Mouse (Mus musculus): ENCODE measurements around the gene Stk25. TPM values are rescaled to one million over a fixed set of nuclear protein-coding genes. Genes with fewer than 3 reads are reported as not detected.
A peak's percentile ranks its signal among the peaks of the same experiment; 100 is the strongest.

The Stk25 gene
- total and polyA plus RNA-seq, 2 experiments, result 22.0 to 41.4 TPM

DNA sequence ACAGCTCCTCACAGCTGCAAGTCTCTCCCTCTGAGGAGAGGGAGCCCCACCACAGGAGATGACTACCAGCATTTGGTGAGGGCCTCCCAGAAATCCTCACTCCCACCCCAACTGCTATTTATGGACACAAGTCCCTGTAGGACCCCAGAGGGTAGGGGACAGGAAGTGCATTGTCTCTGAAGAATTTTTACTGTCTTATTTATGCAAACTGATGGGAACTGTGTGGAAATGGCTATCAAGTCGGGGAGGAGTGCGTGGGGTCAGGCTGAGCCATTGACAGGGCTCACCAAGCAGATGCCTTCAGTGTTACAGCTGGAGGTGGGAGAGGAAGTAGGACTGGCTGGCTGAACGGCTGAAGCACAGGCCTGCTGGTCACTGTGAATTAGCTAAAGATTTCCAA lies 38.9 kb upstream of the Stk25 start:
- Histone ChIP-seq H3K9ac (ENCODE audit: low read depth, low read length) (no peak overlapping the region), H3K27me3 (ENCODE audit: control insufficient read depth, insufficient read depth, low read length) (no peaks in the 10 kb centered on the region), H3K27ac (replicated peaks; ENCODE audit: insufficient read depth, low read depth, low read length) (0 out of 2 replicates have a peak overlapping the region, but pooled peaks have one; percentile 6), H3K4me3 (ENCODE audit: insufficient read depth, low read depth, low read length) (no peak overlapping the region), H3K36me3 (ENCODE audit: control insufficient read depth, insufficient read depth, low read length) (no peaks in the 10 kb centered on the region), H3K79me2 (ENCODE audit: control insufficient read depth, insufficient read depth, low read length) (no peaks in the 10 kb centered on the region), H3K4me1 (ENCODE audit: control insufficient read depth, insufficient read depth, low read length) (peaks cover 16% of the 10 kb centered on the region)
- WGBS, result 72% methylated on average over 3 of the region's 3 CpGs
- TF ChIP-seq POLR2A (IDR thresholded peaks at IDR 0.05; ENCODE audit: extremely low read depth, insufficient read depth, low read length) (no peak), CTCF (IDR thresholded peaks at IDR 0.05; ENCODE audit: low read depth, low read length) (no peak)
- DNase-seq (ENCODE audit: extremely low read depth, low read depth, low spot score), result no peak

DNA sequence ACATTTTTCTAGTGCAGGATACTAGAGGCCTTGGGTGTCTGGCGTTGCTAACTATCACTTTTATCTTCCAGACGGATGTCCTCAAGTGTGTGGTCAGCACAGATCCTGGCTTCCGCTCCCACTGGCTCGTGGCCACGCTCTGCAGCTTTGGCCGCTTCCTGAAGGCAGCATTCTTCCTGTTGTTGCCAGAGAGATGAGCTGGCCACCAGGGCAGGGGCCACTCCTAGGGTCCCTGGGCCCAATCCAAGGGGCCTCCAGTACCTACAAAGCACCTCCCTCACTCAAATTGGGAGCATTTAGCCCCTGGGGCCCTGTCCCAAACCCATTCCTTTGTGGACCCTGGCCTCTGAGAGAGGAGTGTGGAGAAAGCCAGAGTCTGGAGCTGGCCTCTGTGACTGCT lies 36.5 kb upstream of the Stk25 start:
- peaks cover 20% of the 10 kb centered on the region for H3K4me1 ChIP-seq (ENCODE audit: control insufficient read depth, insufficient read depth, low read length)
- no peak overlapping the region for H3K4me3 ChIP-seq (ENCODE audit: insufficient read depth, low read depth, low read length)
- no peaks in the 10 kb centered on the region for H3K36me3 ChIP-seq (ENCODE audit: control insufficient read depth, insufficient read depth, low read length)
- TF ChIP-seq POLR2A (IDR thresholded peaks at IDR 0.05; ENCODE audit: extremely low read depth, insufficient read depth, low read length) (no peak), CTCF (IDR thresholded peaks at IDR 0.05; ENCODE audit: low read depth, low read length) (no peak)
- H3K27me3 ChIP-seq (ENCODE audit: control insufficient read depth, insufficient read depth, low read length), result no peaks in the 10 kb centered on the region
- WGBS, result 48% methylated on average over 6 of the region's 6 CpGs
- peak; percentile 53 for DNase-seq (ENCODE audit: extremely low read depth, low read depth, low spot score)
- no peaks in the 10 kb centered on the region for H3K79me2 ChIP-seq (ENCODE audit: control insufficient read depth, insufficient read depth, low read length)
- no peak overlapping the region for H3K9ac ChIP-seq (ENCODE audit: low read depth, low read length)
- peak overlapping the region; percentile 71 for H3K27ac ChIP-seq (replicated peaks; ENCODE audit: insufficient read depth, low read depth, low read length)

DNA sequence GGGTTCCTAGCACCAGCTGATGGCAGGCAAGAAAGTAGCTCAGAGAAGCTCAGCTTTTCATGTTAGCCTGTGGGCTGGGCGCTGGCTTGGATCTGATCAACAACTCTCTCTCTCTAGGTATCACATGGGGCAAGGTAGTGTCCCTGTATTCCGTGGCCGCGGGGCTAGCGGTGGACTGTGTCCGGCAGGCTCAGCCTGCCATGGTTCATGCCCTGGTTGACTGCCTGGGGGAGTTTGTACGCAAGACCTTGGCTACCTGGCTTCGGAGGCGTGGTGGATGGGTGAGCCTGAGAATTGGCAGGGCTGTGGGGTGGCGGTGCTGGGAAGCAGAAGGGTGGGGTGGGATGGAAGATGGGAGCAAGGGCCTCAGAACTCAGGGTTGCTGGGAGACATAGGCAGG lies 35.5 kb upstream of the Stk25 start:
- no peaks in the 10 kb centered on the region for H3K36me3 ChIP-seq (ENCODE audit: control insufficient read depth, insufficient read depth, low read length)
- H3K4me1 ChIP-seq (ENCODE audit: control insufficient read depth, insufficient read depth, low read length), result peaks cover 20% of the 10 kb centered on the region
- H3K4me3 ChIP-seq (ENCODE audit: insufficient read depth, low read depth, low read length), result peak overlapping the region; percentile 1
- DNase-seq (ENCODE audit: extremely low read depth, low read depth, low spot score), result peak; percentile 76
- WGBS, result 33% methylated on average over 10 of the region's 10 CpGs
- peaks cover 3% of the 10 kb centered on the region; the same call in 1 of the 2 replicates for H3K79me2 ChIP-seq (ENCODE audit: control insufficient read depth, insufficient read depth, low read length)
- H3K27ac ChIP-seq (replicated peaks; ENCODE audit: insufficient read depth, low read depth, low read length), result peak overlapping the region; percentile 85
- no peaks in the 10 kb centered on the region for H3K27me3 ChIP-seq (ENCODE audit: control insufficient read depth, insufficient read depth, low read length)
- 0 out of 2 replicates have a peak overlapping the region, but pooled peaks have one; percentile 4 for H3K9ac ChIP-seq (ENCODE audit: low read depth, low read length)
- TF ChIP-seq CTCF (IDR thresholded peaks at IDR 0.05; ENCODE audit: low read depth, low read length), result 0 out of 2 replicates have a peak, but pooled peaks have one; percentile 12
- no peak for TF ChIP-seq POLR2A (IDR thresholded peaks at IDR 0.05; ENCODE audit: extremely low read depth, insufficient read depth, low read length)

- peaks cover 22% of the 10 kb centered on the region for H3K4me1 ChIP-seq (ENCODE audit: control insufficient read depth, insufficient read depth, low read length)
- 19% methylated on average over 3 of the region's 3 CpGs for WGBS
- DNase-seq (ENCODE audit: extremely low read depth, low read depth, low spot score), result peak; percentile 95
- no peaks in the 10 kb centered on the region for H3K27me3 ChIP-seq (ENCODE audit: control insufficient read depth, insufficient read depth, low read length)
- H3K4me3 ChIP-seq (ENCODE audit: insufficient read depth, low read depth, low read length), result peak overlapping the region; percentile 1; the same call in 1 of the 2 replicates
- peak overlapping the region; percentile 85 for H3K27ac ChIP-seq (replicated peaks; ENCODE audit: insufficient read depth, low read depth, low read length)
- H3K9ac ChIP-seq (ENCODE audit: low read depth, low read length), result 0 out of 2 replicates have a peak overlapping the region, but pooled peaks have one; percentile 4
- no peaks in the 10 kb centered on the region for H3K36me3 ChIP-seq (ENCODE audit: control insufficient read depth, insufficient read depth, low read length)
- H3K79me2 ChIP-seq (ENCODE audit: control insufficient read depth, insufficient read depth, low read length), result peaks cover 3% of the 10 kb centered on the region; the same call in 1 of the 2 replicates
- TF ChIP-seq CTCF (IDR thresholded peaks at IDR 0.05; ENCODE audit: low read depth, low read length) (no peak), POLR2A (IDR thresholded peaks at IDR 0.05; ENCODE audit: extremely low read depth, insufficient read depth, low read length) (no peak)
These were observed 35.0 kb upstream of the Stk25 start for GRCm38 (mm10) chr1:93693502-93693901.

GRCm38 (mm10) chr1:93692773-93693172 lies 34.3 kb upstream of the Stk25 start:
- no peak for TF ChIP-seq CTCF (IDR thresholded peaks at IDR 0.05; ENCODE audit: low read depth, low read length)
- TF ChIP-seq POLR2A (IDR thresholded peaks at IDR 0.05; ENCODE audit: extremely low read depth, insufficient read depth, low read length), result no peak
- H3K27ac ChIP-seq (replicated peaks; ENCODE audit: insufficient read depth, low read depth, low read length), result peak overlapping the region; percentile 17; the same call in 1 of the 2 replicates
- 35% methylated on average over 9 of the region's 9 CpGs for WGBS

DNA sequence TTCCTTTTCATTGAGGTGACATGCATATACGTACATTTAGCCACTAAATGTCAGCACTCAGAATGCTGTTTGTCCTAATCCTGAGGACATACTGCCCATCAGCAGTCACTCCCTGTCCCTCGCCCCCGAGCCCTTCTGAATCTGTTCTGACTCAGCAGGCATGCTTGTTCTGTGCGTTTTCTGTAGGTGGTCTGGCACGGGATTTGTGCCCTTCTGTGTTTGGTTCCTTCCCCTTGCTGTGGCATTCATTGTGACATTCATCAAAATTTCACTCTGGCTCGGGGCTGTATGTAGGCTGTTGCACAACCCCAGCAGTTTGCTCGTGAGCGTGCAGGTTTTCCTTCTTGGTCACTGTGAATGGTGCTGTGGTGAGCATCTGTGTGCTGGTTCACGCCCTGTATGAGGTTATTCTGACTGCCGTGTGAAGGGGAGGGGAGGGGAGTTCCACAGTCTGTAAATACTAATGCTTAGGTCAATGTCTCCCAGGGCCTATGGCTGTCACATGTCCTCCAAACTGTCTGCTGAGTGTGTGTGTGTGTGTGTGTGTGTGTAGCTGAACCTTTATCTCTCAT lies 33.4 kb upstream of the Stk25 start:
- Histone ChIP-seq H3K27me3 (ENCODE audit: control insufficient read depth, insufficient read depth, low read length) (no peaks in the 10 kb centered on the region), H3K36me3 (ENCODE audit: control insufficient read depth, insufficient read depth, low read length) (no peaks in the 10 kb centered on the region), H3K9ac (ENCODE audit: low read depth, low read length) (no peak overlapping the region), H3K27ac (replicated peaks; ENCODE audit: insufficient read depth, low read depth, low read length) (no peak overlapping the region), H3K79me2 (ENCODE audit: control insufficient read depth, insufficient read depth, low read length) (peaks cover 3% of the 10 kb centered on the region; the same call in 1 of the 2 replicates), H3K4me1 (ENCODE audit: control insufficient read depth, insufficient read depth, low read length) (peaks cover 30% of the 10 kb centered on the region), H3K4me3 (ENCODE audit: insufficient read depth, low read depth, low read length) (no peak overlapping the region)
- TF ChIP-seq POLR2A (IDR thresholded peaks at IDR 0.05; ENCODE audit: extremely low read depth, insufficient read depth, low read length), result no peak
- TF ChIP-seq CTCF (IDR thresholded peaks at IDR 0.05; ENCODE audit: low read depth, low read length), result no peak
- no peak for DNase-seq (ENCODE audit: extremely low read depth, low read depth, low spot score)
- WGBS, result 64% methylated on average over 10 of the region's 10 CpGs

More at GRCm38 (mm10) chr1:93692773-93693172, 34.3 kb upstream of the Stk25 start:
- Histone ChIP-seq H3K4me3 (ENCODE audit: insufficient read depth, low read depth, low read length) (no peak overlapping the region), H3K9ac (ENCODE audit: low read depth, low read length) (no peak overlapping the region), H3K79me2 (ENCODE audit: control insufficient read depth, insufficient read depth, low read length) (peaks cover 3% of the 10 kb centered on the region; the same call in 1 of the 2 replicates), H3K4me1 (ENCODE audit: control insufficient read depth, insufficient read depth, low read length) (peaks cover 26% of the 10 kb centered on the region), H3K27me3 (ENCODE audit: control insufficient read depth, insufficient read depth, low read length) (no peaks in the 10 kb centered on the region), H3K36me3 (ENCODE audit: control insufficient read depth, insufficient read depth, low read length) (no peaks in the 10 kb centered on the region)
- peak; percentile 83 for DNase-seq (ENCODE audit: extremely low read depth, low read depth, low spot score)

All from liver, adult 2 months (tissue).